Mouse (Mus musculus) layer of hippocampus, adult 2 months (tissue): ENCODE measurements around the gene Gabpa. TPM values are rescaled to one million over a fixed set of nuclear protein-coding genes. Genes with fewer than 3 reads are reported as not detected.

ENCODE experiments used
- DNase-seq, 2 experiments: peaks; one replicate each; pipeline ENCODE4 v3.0.0; 2022; ENCODE audit warnings: low spot score in 2 of 2
- H3K27ac ChIP-seq: fragments of 200-600 bp; 2 replicates; pipeline ENCODE4 v1.8.1; 2022
- H3K4me3 ChIP-seq: fragments of 200-600 bp; 2 replicates; pipeline ENCODE4 v1.8.1; 2022; ENCODE audit warnings: mild to moderate bottlenecking
- CTCF ChIP-seq: fragments of 200-600 bp; conservative IDR thresholded peaks from 2 replicates; pipeline ENCODE4 v1.8.1; 2022; ENCODE audit warnings: antibody characterized with exemption, mild to moderate bottlenecking, moderate library complexity
- total RNA-seq, 2 experiments: library from RNA; stranded (reverse); gene quantifications; 2 replicates each; pipeline ENCODE4 v1.2.3; 2021

Gabpa gene
- total RNA-seq, 2 experiments from 2014 or later, result 26.1 to 33.3 TPM

DNA sequence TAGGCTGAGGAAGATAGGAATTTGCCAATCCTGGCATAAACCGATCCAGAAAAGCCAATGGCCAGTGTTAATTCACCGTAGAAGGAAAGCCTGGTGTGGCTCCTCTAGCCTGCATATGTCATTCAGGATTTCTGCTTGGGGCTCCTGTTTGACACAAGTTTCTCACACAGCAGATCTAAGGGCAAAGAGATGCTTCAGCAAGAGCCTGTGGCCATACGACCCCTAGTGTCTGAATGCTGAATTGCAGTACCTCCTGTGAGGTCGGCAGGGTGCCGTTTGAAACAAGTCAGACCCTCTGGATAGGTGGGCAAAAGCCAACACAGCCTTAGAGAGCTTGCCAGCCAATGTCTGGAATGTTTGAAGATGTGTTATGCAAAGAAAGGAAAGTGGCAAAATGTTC is 44.4 kb downstream of the Gabpa start:
- Histone ChIP-seq H3K4me3 (no peak overlapping the region), H3K27ac (no peak overlapping the region)
- DNase-seq, result peak; percentile 60 to 77
- peak; percentile 99 for TF ChIP-seq CTCF

DNA sequence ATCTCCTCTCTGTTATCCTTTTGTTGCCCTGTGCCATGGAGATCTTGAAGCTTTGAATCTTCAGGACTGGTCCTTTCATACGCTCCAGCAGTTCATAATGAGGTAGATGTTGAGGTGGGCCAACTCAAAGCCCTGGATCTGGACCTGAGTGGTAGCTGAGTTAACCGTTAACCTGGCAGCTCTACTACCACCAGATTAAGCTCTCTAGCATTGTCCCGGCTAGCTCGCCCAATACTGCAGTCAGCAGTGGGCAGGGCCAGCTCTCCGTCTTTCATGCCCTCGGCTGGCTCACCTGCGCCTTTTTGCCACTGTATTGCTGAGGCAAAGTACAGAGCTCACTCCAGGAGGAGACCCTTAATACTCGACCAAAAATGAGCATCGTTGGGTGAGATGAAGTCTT is 46.4 kb downstream of the Gabpa start:
- DNase-seq, result no peak
- no peak for TF ChIP-seq CTCF
- Histone ChIP-seq H3K27ac (no peak overlapping the region), H3K4me3 (no peak overlapping the region)

DNA sequence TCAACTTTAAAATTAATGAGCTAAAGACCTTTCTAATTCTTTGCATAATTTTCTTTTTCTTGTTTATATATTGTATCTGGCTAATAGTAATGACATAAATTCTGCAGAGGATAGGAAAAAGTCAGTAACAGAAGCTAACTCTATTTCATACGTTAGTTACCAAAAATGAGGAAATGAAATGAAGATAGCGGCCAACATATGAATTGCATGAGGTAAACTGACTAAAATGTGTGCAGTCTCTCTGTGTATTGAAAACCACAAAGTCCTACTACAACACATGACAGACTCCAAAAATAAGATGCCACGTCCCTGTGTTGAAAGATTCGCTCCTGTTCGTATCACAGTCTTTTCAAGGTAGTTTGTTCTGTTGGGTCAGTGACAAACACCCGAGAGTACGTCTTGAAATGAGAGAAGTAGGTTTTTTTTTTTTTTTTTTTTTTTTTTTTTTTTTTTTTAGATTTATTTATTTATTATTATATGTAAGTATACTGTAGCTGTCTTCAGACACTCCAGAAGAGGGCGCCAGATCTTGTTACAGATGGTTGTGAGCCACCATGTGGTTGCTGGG is 47.1 kb downstream of the Gabpa start:
- TF ChIP-seq CTCF, result no peak
- no peak for DNase-seq
- Histone ChIP-seq H3K4me3 (no peak overlapping the region), H3K27ac (no peak overlapping the region)

DNA sequence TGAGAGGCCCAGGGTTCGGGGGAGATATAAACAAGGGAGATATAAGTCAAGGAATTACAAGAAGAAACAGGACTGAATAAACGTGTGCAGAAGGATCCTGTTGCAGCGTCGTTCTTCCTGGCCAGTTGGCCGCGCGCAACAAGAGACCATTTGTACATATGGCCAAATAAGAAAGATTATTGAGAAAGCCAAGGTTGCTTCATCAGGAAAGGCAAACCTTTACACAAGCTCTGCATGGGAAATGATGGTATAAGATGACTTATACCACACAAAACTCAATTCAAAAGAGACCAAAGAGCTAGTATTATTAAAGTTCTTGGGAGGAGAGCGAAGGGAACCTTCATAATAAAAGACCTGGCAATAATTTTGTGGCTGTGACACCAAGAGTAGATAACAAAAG is 49.8 kb downstream of the Gabpa start:
- no peak overlapping the region for H3K27ac ChIP-seq
- DNase-seq, result no peak
- no peak for TF ChIP-seq CTCF
- H3K4me3 ChIP-seq, result no peak overlapping the region

DNA sequence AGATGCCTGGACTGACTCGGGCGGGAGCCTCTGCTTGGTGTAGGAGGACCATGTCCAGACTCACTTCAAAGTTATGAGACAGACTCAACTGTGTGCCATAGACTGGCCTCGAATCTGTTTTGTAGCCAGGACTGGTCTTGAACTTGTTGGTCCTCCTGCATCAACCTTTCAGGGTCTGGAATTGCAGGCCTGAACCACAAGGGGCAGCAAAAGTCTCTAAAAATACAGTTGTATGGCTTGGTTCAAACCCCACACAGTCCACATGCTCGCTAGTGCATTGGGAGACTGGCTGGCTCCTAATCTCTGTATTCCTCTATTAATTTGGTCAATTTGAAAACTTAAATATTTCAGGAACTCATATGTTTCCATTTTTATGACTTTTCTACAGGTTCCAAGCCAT is 68.3 kb downstream of the Gabpa start:
- no peak overlapping the region for H3K4me3 ChIP-seq
- no peak overlapping the region for H3K27ac ChIP-seq
- peak; percentile 17; the same call in 1 of the 2 replicates for TF ChIP-seq CTCF
- DNase-seq, result no peak

DNA sequence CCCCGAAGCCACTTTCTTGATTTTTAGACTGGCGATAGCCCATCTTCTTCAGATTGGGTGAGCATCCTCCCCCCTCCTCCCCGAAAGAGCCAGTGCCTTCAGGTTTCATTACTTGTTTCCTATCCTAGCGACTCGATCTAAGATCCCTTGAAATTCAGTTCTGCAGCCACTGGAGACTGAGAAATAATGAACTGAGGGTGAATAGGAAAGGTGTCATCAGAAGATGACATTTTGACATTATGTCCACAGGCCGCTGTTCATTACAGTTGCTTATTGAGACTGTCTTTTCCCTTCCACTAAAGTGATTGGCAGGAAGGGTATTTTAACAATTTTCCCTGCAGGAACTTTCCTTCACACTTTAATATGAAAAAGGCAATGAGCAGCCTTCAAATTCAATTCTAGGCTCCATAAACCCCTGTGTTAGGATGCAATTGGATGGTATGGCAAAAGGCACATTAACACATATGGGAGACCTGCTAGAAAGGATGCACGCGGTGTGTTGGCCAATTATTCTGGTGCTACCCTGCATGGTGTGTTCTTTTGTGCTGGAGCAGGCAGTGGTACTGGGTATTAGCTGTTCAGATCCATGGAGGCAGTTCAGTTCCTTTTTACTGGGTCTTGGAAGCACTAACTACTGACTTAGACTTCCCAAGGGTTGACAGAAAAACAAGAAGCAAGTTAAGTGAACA is 76.9 kb downstream of the Gabpa start:
- no peak for DNase-seq
- TF ChIP-seq CTCF, result no peak
- H3K27ac ChIP-seq, result no peak overlapping the region
- no peak overlapping the region for H3K4me3 ChIP-seq

Other genes starting within 250 kb of the Gabpa start
- gene Mrpl39, start 99.2 kb upstream of the Gabpa start, total RNA-seq, result 10 to 100 TPM; 19.7 to 27.6 TPM
- gene Jam2, start 60.8 kb upstream of the Gabpa start, total RNA-seq, result 10 to 100 TPM; 18.9 to 22.6 TPM
- gene Atp5j, start 700 bp downstream of the Gabpa start, total RNA-seq, result 100 to 1,000 TPM; 360 to 363 TPM